Mouse (Mus musculus): Measurements from ENCODE around the gene Col4a2. TPM values are rescaled to one million over a fixed set of nuclear protein-coding genes. Genes with fewer than 3 reads are reported as not detected.

The Col4a2 gene
- polyA plus RNA-seq, 1 experiment from 2014 or later, result 26.5 TPM

GRCm38 (mm10) chr8:11443611-11444010 lies 131.0 kb downstream of the Col4a2 start:
- ATAC-seq (ENCODE audit: insufficient number of reproducible peaks, low FRiP score, low TSS enrichment, low read depth) (no peak), DNase-seq (ENCODE audit: low spot score) (no peak)
- Histone ChIP-seq H3K36me3 (ENCODE audit: control insufficient read depth, insufficient read depth, low read length) (peaks cover 2% of the 10 kb centered on the region; the same call in 1 of the 2 replicates), H3K4me1 (ENCODE audit: control insufficient read depth, insufficient read depth, low read length) (no peaks in the 10 kb centered on the region), H3K27me3 (ENCODE audit: control insufficient read depth, insufficient read depth, low read length) (no peaks in the 10 kb centered on the region), H3K9me3 (ENCODE audit: control insufficient read depth, low read length) (no peaks in the 10 kb centered on the region), H3K4me3 (ENCODE audit: low read depth, low read length) (no peak overlapping the region), H3K27ac (replicated peaks; ENCODE audit: low read depth, low read length) (no peak overlapping the region), H3K9ac (ENCODE audit: low read length) (no peak overlapping the region), H3K4me2 (ENCODE audit: low read depth, severe bottlenecking) (no peak overlapping the region)
- WGBS, result 90% methylated on average over 9 of the region's 9 CpGs

- H3K4me2 ChIP-seq (ENCODE audit: low read depth, severe bottlenecking), result no peak overlapping the region
- no peak overlapping the region for H3K4me3 ChIP-seq (ENCODE audit: low read depth, low read length)
- ATAC-seq (ENCODE audit: insufficient number of reproducible peaks, low FRiP score, low TSS enrichment, low read depth), result no peak
- no peaks in the 10 kb centered on the region for H3K27me3 ChIP-seq (ENCODE audit: control insufficient read depth, insufficient read depth, low read length)
- no peak overlapping the region for H3K9ac ChIP-seq (ENCODE audit: low read length)
- WGBS, result 84% methylated on average over 7 of the region's 7 CpGs
- DNase-seq (ENCODE audit: low spot score), result no peak
- peaks cover 2% of the 10 kb centered on the region; the same call in 1 of the 2 replicates for H3K36me3 ChIP-seq (ENCODE audit: control insufficient read depth, insufficient read depth, low read length)
- H3K4me1 ChIP-seq (ENCODE audit: control insufficient read depth, insufficient read depth, low read length), result no peaks in the 10 kb centered on the region
- no peak overlapping the region for H3K27ac ChIP-seq (replicated peaks; ENCODE audit: low read depth, low read length)
- no peaks in the 10 kb centered on the region for H3K9me3 ChIP-seq (ENCODE audit: control insufficient read depth, low read length)
Observed at GRCm38 (mm10) chr8:11444216-11444615, 131.6 kb downstream of the Col4a2 start.

GRCm38 (mm10) chr8:11445790-11446189 lies 133.2 kb downstream of the Col4a2 start:
- DNase-seq (ENCODE audit: low spot score) (no peak), ATAC-seq (ENCODE audit: insufficient number of reproducible peaks, low FRiP score, low TSS enrichment, low read depth) (no peak)
- Histone ChIP-seq H3K27me3 (ENCODE audit: control insufficient read depth, insufficient read depth, low read length) (no peaks in the 10 kb centered on the region), H3K9ac (ENCODE audit: low read length) (no peak overlapping the region), H3K4me3 (ENCODE audit: low read depth, low read length) (no peak overlapping the region), H3K36me3 (ENCODE audit: control insufficient read depth, insufficient read depth, low read length) (peaks cover 2% of the 10 kb centered on the region; the same call in 1 of the 2 replicates), H3K27ac (replicated peaks; ENCODE audit: low read depth, low read length) (no peak overlapping the region), H3K4me2 (ENCODE audit: low read depth, severe bottlenecking) (no peak overlapping the region), H3K4me1 (ENCODE audit: control insufficient read depth, insufficient read depth, low read length) (no peaks in the 10 kb centered on the region), H3K9me3 (ENCODE audit: control insufficient read depth, low read length) (no peaks in the 10 kb centered on the region)
- 96% methylated on average over 13 of the region's 13 CpGs for WGBS

GRCm38 (mm10) chr8:11447910-11448570 lies 135.4 kb downstream of the Col4a2 start:
- H3K4me1 ChIP-seq (ENCODE audit: control insufficient read depth, insufficient read depth, low read length), result no peaks in the 10 kb centered on the region
- ATAC-seq (ENCODE audit: insufficient number of reproducible peaks, low FRiP score, low TSS enrichment, low read depth) (no peak), DNase-seq (ENCODE audit: low spot score) (no peak)
- H3K9ac ChIP-seq (ENCODE audit: low read length), result no peak overlapping the region
- H3K36me3 ChIP-seq (ENCODE audit: control insufficient read depth, insufficient read depth, low read length), result 0 out of 2 replicates have a peak, but pooled peaks cover 1% of the 10 kb centered on the region
- no peaks in the 10 kb centered on the region for H3K9me3 ChIP-seq (ENCODE audit: control insufficient read depth, low read length)
- 92% methylated on average over 23 of the region's 23 CpGs for WGBS
- no peak overlapping the region for H3K4me3 ChIP-seq (ENCODE audit: low read depth, low read length)
- H3K4me2 ChIP-seq (ENCODE audit: low read depth, severe bottlenecking), result no peak overlapping the region
- no peak overlapping the region for H3K27ac ChIP-seq (replicated peaks; ENCODE audit: low read depth, low read length)
- no peaks in the 10 kb centered on the region for H3K27me3 ChIP-seq (ENCODE audit: control insufficient read depth, insufficient read depth, low read length)

- H3K4me1 ChIP-seq (ENCODE audit: control insufficient read depth, insufficient read depth, low read length), result no peaks in the 10 kb centered on the region
- ATAC-seq (ENCODE audit: insufficient number of reproducible peaks, low FRiP score, low TSS enrichment, low read depth) (no peak), DNase-seq (ENCODE audit: low spot score) (peak; percentile 40)
- no peak overlapping the region for H3K9ac ChIP-seq (ENCODE audit: low read length)
- H3K36me3 ChIP-seq (ENCODE audit: control insufficient read depth, insufficient read depth, low read length), result no peaks in the 10 kb centered on the region
- WGBS, result 42% methylated on average over 8 of the region's 8 CpGs
- H3K27ac ChIP-seq (replicated peaks; ENCODE audit: low read depth, low read length), result no peak overlapping the region
- H3K27me3 ChIP-seq (ENCODE audit: control insufficient read depth, insufficient read depth, low read length), result no peaks in the 10 kb centered on the region
- H3K4me2 ChIP-seq (ENCODE audit: low read depth, severe bottlenecking), result no peak overlapping the region
- H3K4me3 ChIP-seq (ENCODE audit: low read depth, low read length), result no peak overlapping the region
- H3K9me3 ChIP-seq (ENCODE audit: control insufficient read depth, low read length), result no peaks in the 10 kb centered on the region
Observed at GRCm38 (mm10) chr8:11450184-11451113, 137.8 kb downstream of the Col4a2 start.

GRCm38 (mm10) chr8:11452152-11452551 lies 139.5 kb downstream of the Col4a2 start:
- 91% methylated on average over 1 of the region's 1 CpGs for WGBS

GRCm38 (mm10) chr8:11452559-11452958 lies 140.0 kb downstream of the Col4a2 start:
- H3K4me2 ChIP-seq (ENCODE audit: low read depth, severe bottlenecking), result no peak overlapping the region
- no peaks in the 10 kb centered on the region for H3K27me3 ChIP-seq (ENCODE audit: control insufficient read depth, insufficient read depth, low read length)
- DNase-seq (ENCODE audit: low spot score) (no peak), ATAC-seq (ENCODE audit: insufficient number of reproducible peaks, low FRiP score, low TSS enrichment, low read depth) (no peak)
- 79% methylated on average over 3 of the region's 3 CpGs for WGBS
- no peak overlapping the region for H3K9ac ChIP-seq (ENCODE audit: low read length)
- no peaks in the 10 kb centered on the region for H3K4me1 ChIP-seq (ENCODE audit: control insufficient read depth, insufficient read depth, low read length)
- H3K27ac ChIP-seq (replicated peaks; ENCODE audit: low read depth, low read length), result no peak overlapping the region
- H3K4me3 ChIP-seq (ENCODE audit: low read depth, low read length), result no peak overlapping the region
- H3K36me3 ChIP-seq (ENCODE audit: control insufficient read depth, insufficient read depth, low read length), result no peaks in the 10 kb centered on the region
- no peaks in the 10 kb centered on the region for H3K9me3 ChIP-seq (ENCODE audit: control insufficient read depth, low read length)

More at GRCm38 (mm10) chr8:11452152-11452551, 139.5 kb downstream of the Col4a2 start:
- Histone ChIP-seq H3K27me3 (ENCODE audit: control insufficient read depth, insufficient read depth, low read length) (no peaks in the 10 kb centered on the region), H3K9me3 (ENCODE audit: control insufficient read depth, low read length) (no peaks in the 10 kb centered on the region), H3K9ac (ENCODE audit: low read length) (no peak overlapping the region), H3K36me3 (ENCODE audit: control insufficient read depth, insufficient read depth, low read length) (no peaks in the 10 kb centered on the region), H3K27ac (replicated peaks; ENCODE audit: low read depth, low read length) (no peak overlapping the region), H3K4me2 (ENCODE audit: low read depth, severe bottlenecking) (no peak overlapping the region), H3K4me1 (ENCODE audit: control insufficient read depth, insufficient read depth, low read length) (no peaks in the 10 kb centered on the region), H3K4me3 (ENCODE audit: low read depth, low read length) (no peak overlapping the region)
- ATAC-seq (ENCODE audit: insufficient number of reproducible peaks, low FRiP score, low TSS enrichment, low read depth) (no peak), DNase-seq (ENCODE audit: low spot score) (no peak)

- Histone ChIP-seq H3K27me3 (ENCODE audit: control insufficient read depth, insufficient read depth, low read length) (no peaks in the 10 kb centered on the region), H3K4me3 (ENCODE audit: low read depth, low read length) (no peak overlapping the region), H3K9ac (ENCODE audit: low read length) (no peak overlapping the region), H3K4me2 (ENCODE audit: low read depth, severe bottlenecking) (no peak overlapping the region), H3K36me3 (ENCODE audit: control insufficient read depth, insufficient read depth, low read length) (no peaks in the 10 kb centered on the region), H3K4me1 (ENCODE audit: control insufficient read depth, insufficient read depth, low read length) (0 out of 2 replicates have a peak, but pooled peaks cover 2% of the 10 kb centered on the region), H3K27ac (replicated peaks; ENCODE audit: low read depth, low read length) (no peak overlapping the region), H3K9me3 (ENCODE audit: control insufficient read depth, low read length) (no peaks in the 10 kb centered on the region)
- 67% methylated on average over 4 of the region's 4 CpGs for WGBS
- DNase-seq (ENCODE audit: low spot score) (no peak), ATAC-seq (ENCODE audit: insufficient number of reproducible peaks, low FRiP score, low TSS enrichment, low read depth) (no peak)
Observed at GRCm38 (mm10) chr8:11452974-11453373, 140.4 kb downstream of the Col4a2 start.
